ENCODE assay signal across 7 mouse cellular contexts in genomic region chr9:100545715-100546593, GRCm38 (mm10). TPM values are rescaled to one million over a fixed set of nuclear protein-coding genes. Genes with fewer than 3 reads are reported as not detected.
DNase-seq lines count a peak whose midpoint lies in the region; ATAC-seq lines count a peak whose summit lies in the region.

TSS of gene Nck1 (minus strand) at chr9:100546134.

- peak within 1 kb of the TSS; percentile 60 for H3K4me2 ChIP-seq in embryonic facial prominence, embryonic 12.5 days (replicated peaks)
- peak within 1 kb of the TSS; percentile 78 for H3K4me2 ChIP-seq in limb, embryonic 11.5 days (ENCODE audit: low read depth, severe bottlenecking)
- peak within 1 kb of the TSS; percentile 84 for H3K4me2 ChIP-seq in midbrain, embryonic 14.5 days (ENCODE audit: low read length)

- no peaks in the 10 kb centered on the region for H3K27me3 ChIP-seq in embryonic facial prominence, embryonic 12.5 days
- no peaks in the 10 kb centered on the region for H3K27me3 ChIP-seq in limb, embryonic 11.5 days (ENCODE audit: control insufficient read depth, insufficient read depth, low read length)
- H3K27me3 ChIP-seq in midbrain, embryonic 14.5 days (ENCODE audit: control insufficient read depth, insufficient read depth, low read length): no peaks in the 10 kb centered on the region

- H3K9me3 ChIP-seq in embryonic facial prominence, embryonic 12.5 days: no peaks in the 10 kb centered on the region
- H3K9me3 ChIP-seq in limb, embryonic 11.5 days (ENCODE audit: control insufficient read depth, low read length): no peaks in the 10 kb centered on the region
- peaks cover 10% of the 10 kb centered on the region for H3K9me3 ChIP-seq in midbrain, embryonic 14.5 days (ENCODE audit: control insufficient read depth, low read length)

- peak within 1 kb of the TSS; percentile 85 for H3K4me3 ChIP-seq in embryonic facial prominence, embryonic 12.5 days
- peak within 1 kb of the TSS; percentile 93 for H3K4me3 ChIP-seq in limb, embryonic 11.5 days (ENCODE audit: low read depth, low read length)
- peak within 1 kb of the TSS; percentile 62 for H3K4me3 ChIP-seq in midbrain, embryonic 14.5 days (replicated peaks; ENCODE audit: low read depth, low read length)

- peak; percentile 99 for DNase-seq in adrenal gland, postnatal 25 days
- peak; percentile 100 for DNase-seq in heart, adult 11 months
- DNase-seq in kidney, adult 18-20 months: peak; percentile 100
- DNase-seq in limb, embryonic 11.5 days (ENCODE audit: low spot score): peak; percentile 98
- DNase-seq in midbrain, embryonic 14.5 days: peak; percentile 99
- DNase-seq in spleen, adult 18-20 months: peak; percentile 98

- H3K36me3 ChIP-seq in embryonic facial prominence, embryonic 12.5 days: 0 out of 2 replicates have a peak, but pooled peaks cover 3% of the 10 kb centered on the region
- no peaks in the 10 kb centered on the region for H3K36me3 ChIP-seq in limb, embryonic 11.5 days (ENCODE audit: control insufficient read depth, insufficient read depth, low read length)
- H3K36me3 ChIP-seq in midbrain, embryonic 14.5 days (ENCODE audit: control insufficient read depth, insufficient read depth, low read length): peaks cover 4% of the 10 kb centered on the region; the same call in 1 of the 2 replicates

- H3K4me1 ChIP-seq in embryonic facial prominence, embryonic 12.5 days: peaks cover 10% of the 10 kb centered on the region
- 0 out of 2 replicates have a peak, but pooled peaks cover 5% of the 10 kb centered on the region for H3K4me1 ChIP-seq in limb, embryonic 11.5 days (ENCODE audit: control insufficient read depth, insufficient read depth, low read length)
- peaks cover 26% of the 10 kb centered on the region for H3K4me1 ChIP-seq in midbrain, embryonic 14.5 days (ENCODE audit: control insufficient read depth, insufficient read depth, low read length)

- peak; percentile 100 for ATAC-seq in embryonic facial prominence, embryonic 12.5 days (ENCODE audit: insufficient number of reproducible peaks, insufficient read depth, low FRiP score, low TSS enrichment)
- peak; percentile 99 for ATAC-seq in limb, embryonic 11.5 days (ENCODE audit: insufficient number of reproducible peaks, low FRiP score, low TSS enrichment, low read depth)
- peak; percentile 100 for ATAC-seq in midbrain, embryonic 14.5 days (ENCODE audit: low FRiP score, low TSS enrichment)

- under 1% methylated on average over 79 of the region's 93 CpGs for WGBS in embryonic facial prominence, embryonic 12.5 days
- WGBS in limb, embryonic 11.5 days: 0% methylated on average over 86 of the region's 93 CpGs
- under 1% methylated on average over 89 of the region's 93 CpGs for WGBS in midbrain, embryonic 14.5 days

- H3K9ac ChIP-seq in embryonic facial prominence, embryonic 12.5 days: peak within 1 kb of the TSS; percentile 92
- H3K9ac ChIP-seq in limb, embryonic 11.5 days (ENCODE audit: low read length): peak within 1 kb of the TSS; percentile 91
- peak within 1 kb of the TSS; percentile 68 for H3K9ac ChIP-seq in midbrain, embryonic 14.5 days (replicated peaks; ENCODE audit: low read length)

- H3K27ac ChIP-seq in embryonic facial prominence, embryonic 12.5 days: peak within 1 kb of the TSS; percentile 87
- H3K27ac ChIP-seq in limb, embryonic 11.5 days (replicated peaks; ENCODE audit: low read depth, low read length): peak within 1 kb of the TSS; percentile 85
- peak within 1 kb of the TSS; percentile 94 for H3K27ac ChIP-seq in midbrain, embryonic 14.5 days (replicated peaks; ENCODE audit: low read depth, low read length)

RNA-seq across cellular contexts. Expression of gene Nck1, which starts in this region (rescaled TPM):
- total RNA-seq in adrenal gland, postnatal 25 days (2021): 41.9 and 52.0 TPM in 2 replicates
- polyA plus RNA-seq in embryonic facial prominence, embryonic 12.5 days (2016; fragmentation: Nextera tagmentation; extraction: Ambion mirVana): 75.2 and 79.6 TPM in 2 replicates
- 76.9 and 80.6 TPM in 2 replicates for polyA plus RNA-seq in limb, embryonic 11.5 days (2014; fragmentation: Nextera tagmentation; extraction: Ambion mirVana)
- polyA plus RNA-seq in midbrain, embryonic 14.5 days (2014; fragmentation: Nextera tagmentation; extraction: Ambion mirVana): 61.9 and 69.3 TPM in 2 replicates

Comparison
In these comparisons a context has a peak if more than half of its experiments do, and no peak if none do; other contexts are left out.
1. Peak in every context shown above with its lines: DNase-seq, ATAC-seq, H3K4me3 ChIP-seq and H3K27ac ChIP-seq.